Mouse (Mus musculus): ENCODE results near the gene Tbl1xr1. TPM values are rescaled to one million over a fixed set of nuclear protein-coding genes. Genes with fewer than 3 reads are reported as not detected.

Gene Tbl1xr1
- polyA plus RNA-seq, 1 experiment from 2014 or later: 23.7 TPM

DNA sequence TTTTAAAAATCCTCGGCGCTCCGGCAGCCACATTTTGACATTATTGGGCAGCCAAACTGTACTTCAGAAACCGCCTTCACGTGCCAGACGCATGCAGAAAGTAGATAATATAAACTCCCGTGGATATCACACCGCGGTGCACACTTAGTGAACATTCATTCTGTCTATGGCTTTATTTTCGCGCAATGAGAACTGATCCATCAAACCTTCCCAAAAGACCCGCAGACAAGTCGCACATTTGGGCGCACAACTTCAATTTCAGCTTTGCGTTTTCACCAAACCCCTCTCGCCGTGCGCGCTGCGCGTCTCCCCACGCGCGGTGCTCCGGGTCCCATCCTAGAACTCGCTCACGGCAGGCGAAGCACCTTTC, 950 bp upstream of the Tbl1xr1 start:
- H3K27me3 ChIP-seq: no peaks in the 10 kb centered on the region
- H3K4me2 ChIP-seq: peak overlapping the region; percentile 69
- peak overlapping the region; percentile 88 for H3K9ac ChIP-seq
- peaks cover 4% of the 10 kb centered on the region; the same call in 1 of the 2 replicates for H3K36me3 ChIP-seq
- peak overlapping the region; percentile 89 for H3K4me3 ChIP-seq
- WGBS: under 1% methylated on average over 28 of the region's 28 CpGs
- H3K27ac ChIP-seq: peak overlapping the region; percentile 97
- H3K9me3 ChIP-seq: no peaks in the 10 kb centered on the region
- H3K4me1 ChIP-seq: peaks cover 29% of the 10 kb centered on the region
- no peak for ATAC-seq (ENCODE audit: insufficient number of reproducible peaks, insufficient read depth, low FRiP score, low TSS enrichment, low read depth)

DNA sequence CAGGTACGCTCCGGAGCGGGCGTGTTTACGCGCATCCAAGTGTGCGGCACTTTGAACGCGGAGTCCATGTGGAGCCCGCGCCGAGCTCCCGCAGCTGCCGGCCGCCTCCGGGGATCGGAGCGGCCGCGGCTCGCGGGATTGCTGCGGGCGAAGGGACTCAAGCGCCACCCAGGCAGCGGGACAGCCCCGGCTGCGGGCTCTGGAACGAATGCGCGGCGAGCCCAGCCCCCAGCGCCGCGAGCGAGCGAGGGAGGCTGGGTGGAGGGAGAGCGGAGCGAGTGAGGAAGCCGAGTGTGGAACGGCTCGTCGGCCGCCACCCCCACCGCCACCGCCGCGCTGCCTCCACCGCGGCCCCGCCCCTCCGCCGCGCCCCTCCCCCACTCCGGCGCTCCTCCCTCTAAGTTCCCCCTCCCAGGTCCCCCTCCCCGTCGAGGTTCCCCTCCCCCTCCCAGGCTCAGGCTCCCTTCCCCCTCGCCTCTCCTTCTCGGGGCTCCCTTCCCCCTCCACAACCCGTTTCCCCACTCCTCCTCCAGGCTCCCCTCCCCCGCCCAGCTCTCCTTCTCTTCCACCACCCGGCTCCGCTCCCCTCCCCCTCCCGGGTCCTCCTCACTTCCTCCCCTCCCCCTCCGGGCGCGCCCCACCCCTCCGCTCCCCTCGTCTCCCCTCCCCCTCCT, 428 bp upstream of the Tbl1xr1 start:
- peaks cover 4% of the 10 kb centered on the region; the same call in 1 of the 2 replicates for H3K36me3 ChIP-seq
- under 1% methylated on average over 49 of the region's 70 CpGs for WGBS
- peaks cover 31% of the 10 kb centered on the region for H3K4me1 ChIP-seq
- H3K9me3 ChIP-seq: no peaks in the 10 kb centered on the region
- H3K4me2 ChIP-seq: peak overlapping the region; percentile 69
- no peaks in the 10 kb centered on the region for H3K27me3 ChIP-seq
- H3K9ac ChIP-seq: peak overlapping the region; percentile 88
- peak overlapping the region; percentile 97 for H3K27ac ChIP-seq
- peak; percentile 86 for ATAC-seq (ENCODE audit: insufficient number of reproducible peaks, insufficient read depth, low FRiP score, low TSS enrichment, low read depth)
- H3K4me3 ChIP-seq: peak overlapping the region; percentile 89

DNA sequence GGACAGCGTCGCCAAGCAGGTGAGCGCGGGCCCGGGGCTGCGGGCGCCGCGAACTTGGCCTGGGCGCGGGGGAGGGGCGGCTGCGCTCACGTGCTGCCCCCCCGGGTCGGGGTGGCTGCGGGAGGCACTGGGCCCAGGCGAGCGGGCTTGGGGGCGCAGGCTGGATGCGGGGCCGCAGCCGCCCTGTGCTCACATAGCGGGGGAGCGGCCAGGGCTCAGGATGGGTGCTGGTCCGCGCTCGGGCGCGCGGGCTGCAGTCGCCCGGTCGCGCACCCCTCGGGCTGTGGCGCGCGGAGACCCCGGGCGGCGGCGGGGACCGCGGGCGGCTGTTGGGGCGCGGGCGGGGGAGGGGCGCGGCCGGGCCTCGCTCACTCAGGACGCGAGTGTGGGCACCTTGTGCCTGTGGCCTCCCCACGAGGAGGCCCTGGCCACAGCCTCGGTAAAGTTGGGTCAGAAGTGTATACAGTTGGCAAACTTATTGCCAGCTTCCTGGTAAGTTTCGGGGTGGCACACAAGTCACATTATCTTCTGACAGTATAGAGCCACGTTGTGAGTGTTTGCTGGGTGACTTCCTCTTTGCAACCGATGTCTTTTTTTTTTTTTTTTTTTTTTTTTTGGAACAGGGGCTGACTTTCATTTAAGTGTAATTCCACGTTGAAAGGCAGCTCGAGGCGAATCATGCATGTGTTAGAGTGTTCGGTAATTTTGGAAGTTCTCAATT, 644 bp downstream of the Tbl1xr1 start:
- peak; percentile 78 for ATAC-seq (ENCODE audit: insufficient number of reproducible peaks, insufficient read depth, low FRiP score, low TSS enrichment, low read depth)
- peak overlapping the region; percentile 69 for H3K4me2 ChIP-seq
- under 1% methylated on average over 55 of the region's 64 CpGs for WGBS

DNA sequence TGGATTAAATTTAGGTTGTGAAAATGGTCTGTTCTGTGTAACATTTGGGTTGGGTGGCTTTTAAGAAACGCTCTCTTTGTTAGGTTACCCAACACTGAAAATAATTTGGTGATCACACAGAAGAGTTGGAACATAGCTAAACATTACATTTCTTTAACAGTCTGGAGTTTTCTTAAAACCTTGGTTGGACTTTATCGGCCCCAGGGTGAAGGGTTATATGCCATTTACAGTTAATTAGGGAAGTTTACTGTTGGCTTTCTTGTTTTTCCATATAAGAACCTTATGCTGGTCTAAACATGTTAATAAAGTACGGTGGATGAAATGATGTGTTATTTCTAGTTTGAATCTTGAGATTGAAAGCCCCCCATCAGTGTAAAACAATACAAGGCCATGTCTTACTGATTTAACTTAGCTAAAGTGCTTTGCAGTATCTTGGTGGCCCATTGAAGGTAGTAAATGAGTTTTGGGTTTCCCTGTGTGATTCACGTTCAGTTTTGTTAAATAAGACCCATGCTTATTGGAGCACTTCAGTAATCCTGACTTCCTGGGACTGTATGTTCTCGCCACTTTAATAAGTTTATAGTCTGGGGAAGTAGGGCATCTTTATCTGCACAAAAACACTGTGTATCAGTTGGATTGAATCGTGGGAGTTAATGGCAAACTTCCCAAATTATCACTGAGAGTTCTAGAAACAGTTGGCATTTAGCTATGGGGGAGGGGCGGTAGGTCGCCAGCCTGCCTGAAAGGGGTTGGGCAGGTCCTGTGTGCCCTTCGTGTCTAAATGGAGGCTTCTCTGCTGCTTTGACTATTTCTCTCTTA, 1.4 kb downstream of the Tbl1xr1 start:
- no peaks in the 10 kb centered on the region for H3K9me3 ChIP-seq
- no peaks in the 10 kb centered on the region for H3K27me3 ChIP-seq
- ATAC-seq (ENCODE audit: insufficient number of reproducible peaks, insufficient read depth, low FRiP score, low TSS enrichment, low read depth): no peak
- 1% methylated on average over 9 of the region's 9 CpGs for WGBS
- H3K4me1 ChIP-seq: peaks cover 45% of the 10 kb centered on the region
- H3K4me2 ChIP-seq: peak overlapping the region; percentile 69
- H3K9ac ChIP-seq: peak overlapping the region; percentile 98
- H3K27ac ChIP-seq: peak overlapping the region; percentile 97
- H3K4me3 ChIP-seq: peak overlapping the region; percentile 89
- H3K36me3 ChIP-seq: peaks cover 4% of the 10 kb centered on the region; the same call in 1 of the 2 replicates

More for the DNA sequence above, 644 bp downstream of the Tbl1xr1 start:
- Histone ChIP-seq H3K36me3 (peaks cover 4% of the 10 kb centered on the region; the same call in 1 of the 2 replicates), H3K4me3 (peak overlapping the region; percentile 89), H3K9me3 (no peaks in the 10 kb centered on the region), H3K9ac (peak overlapping the region; percentile 98), H3K4me1 (peaks cover 41% of the 10 kb centered on the region), H3K27ac (peak overlapping the region; percentile 97), H3K27me3 (no peaks in the 10 kb centered on the region)

DNA sequence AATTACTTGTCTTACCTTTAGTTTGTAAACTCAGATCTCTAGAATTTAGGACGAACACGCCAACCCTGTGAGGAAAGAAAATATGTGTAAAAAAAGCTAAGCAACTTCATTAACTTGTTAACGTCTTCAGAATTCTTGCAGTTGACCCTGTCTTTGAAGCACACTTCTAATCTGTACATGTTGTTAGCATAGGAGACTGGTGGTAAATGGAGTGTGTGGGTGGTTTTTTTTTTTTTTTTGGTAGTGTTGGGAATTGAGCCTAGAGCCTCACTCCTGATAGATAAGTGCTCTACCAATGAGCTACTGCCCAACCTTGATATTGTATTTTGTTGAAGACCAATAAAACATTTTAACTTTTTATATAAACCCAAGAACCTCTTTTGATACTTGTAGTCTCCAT, 2.1 kb downstream of the Tbl1xr1 start:
- 46% methylated on average over 3 of the region's 3 CpGs for WGBS
- H3K9ac ChIP-seq: peak overlapping the region; percentile 98
- peaks cover 4% of the 10 kb centered on the region; the same call in 1 of the 2 replicates for H3K36me3 ChIP-seq
- no peak overlapping the region for H3K27ac ChIP-seq
- peaks cover 49% of the 10 kb centered on the region for H3K4me1 ChIP-seq
- H3K27me3 ChIP-seq: no peaks in the 10 kb centered on the region
- H3K9me3 ChIP-seq: no peaks in the 10 kb centered on the region
- peak overlapping the region; percentile 89 for H3K4me3 ChIP-seq
- ATAC-seq (ENCODE audit: insufficient number of reproducible peaks, insufficient read depth, low FRiP score, low TSS enrichment, low read depth): no peak
- H3K4me2 ChIP-seq: peak overlapping the region; percentile 69

DNA sequence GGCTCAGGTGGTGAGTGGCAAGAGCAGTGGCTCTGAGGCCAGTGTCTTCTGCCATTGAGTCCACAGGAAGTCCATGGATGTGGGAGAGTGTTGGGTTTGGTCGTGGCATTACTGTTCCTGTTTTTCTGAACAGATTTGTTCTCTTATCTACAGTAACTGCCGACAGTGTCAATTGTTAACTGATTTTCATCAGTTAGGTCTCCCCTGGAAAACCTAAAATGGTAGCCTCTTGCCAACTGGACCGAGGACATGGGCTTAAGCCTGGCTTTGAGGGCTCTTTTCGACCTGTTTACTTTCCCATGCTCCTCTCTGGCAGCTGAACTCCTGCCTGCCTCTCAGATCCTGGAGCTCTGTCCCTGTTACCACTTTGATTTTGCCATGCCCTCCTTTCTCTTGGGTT, 5.4 kb downstream of the Tbl1xr1 start:
- Histone ChIP-seq H3K27ac (no peak overlapping the region), H3K4me1 (peaks cover 47% of the 10 kb centered on the region), H3K27me3 (no peaks in the 10 kb centered on the region), H3K4me2 (no peak overlapping the region), H3K4me3 (no peak overlapping the region), H3K36me3 (peaks cover 4% of the 10 kb centered on the region; the same call in 1 of the 2 replicates), H3K9me3 (no peaks in the 10 kb centered on the region), H3K9ac (no peak overlapping the region)
- WGBS: 86% methylated on average over 4 of the region's 4 CpGs
- no peak for ATAC-seq (ENCODE audit: insufficient number of reproducible peaks, insufficient read depth, low FRiP score, low TSS enrichment, low read depth)

DNA sequence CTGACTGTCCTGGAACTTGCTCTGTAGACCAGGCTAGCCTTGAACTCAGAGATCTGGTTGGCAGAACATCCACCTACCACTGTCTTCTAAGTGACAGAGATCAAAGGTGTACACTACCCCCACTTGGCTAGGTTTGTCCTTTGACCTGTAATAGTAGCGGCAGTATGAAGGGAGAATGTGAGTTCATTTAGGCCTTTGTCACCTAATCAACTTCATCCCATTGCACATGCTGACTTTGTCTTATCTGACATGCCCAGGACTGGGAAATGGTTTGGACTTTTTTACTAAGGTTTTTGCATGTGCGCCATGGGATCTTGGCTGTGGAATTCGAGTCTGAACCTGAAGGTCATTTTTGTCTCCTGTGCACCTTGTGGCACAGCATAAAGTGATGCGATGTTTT, 6.4 kb downstream of the Tbl1xr1 start:
- H3K27me3 ChIP-seq: no peaks in the 10 kb centered on the region

DNA sequence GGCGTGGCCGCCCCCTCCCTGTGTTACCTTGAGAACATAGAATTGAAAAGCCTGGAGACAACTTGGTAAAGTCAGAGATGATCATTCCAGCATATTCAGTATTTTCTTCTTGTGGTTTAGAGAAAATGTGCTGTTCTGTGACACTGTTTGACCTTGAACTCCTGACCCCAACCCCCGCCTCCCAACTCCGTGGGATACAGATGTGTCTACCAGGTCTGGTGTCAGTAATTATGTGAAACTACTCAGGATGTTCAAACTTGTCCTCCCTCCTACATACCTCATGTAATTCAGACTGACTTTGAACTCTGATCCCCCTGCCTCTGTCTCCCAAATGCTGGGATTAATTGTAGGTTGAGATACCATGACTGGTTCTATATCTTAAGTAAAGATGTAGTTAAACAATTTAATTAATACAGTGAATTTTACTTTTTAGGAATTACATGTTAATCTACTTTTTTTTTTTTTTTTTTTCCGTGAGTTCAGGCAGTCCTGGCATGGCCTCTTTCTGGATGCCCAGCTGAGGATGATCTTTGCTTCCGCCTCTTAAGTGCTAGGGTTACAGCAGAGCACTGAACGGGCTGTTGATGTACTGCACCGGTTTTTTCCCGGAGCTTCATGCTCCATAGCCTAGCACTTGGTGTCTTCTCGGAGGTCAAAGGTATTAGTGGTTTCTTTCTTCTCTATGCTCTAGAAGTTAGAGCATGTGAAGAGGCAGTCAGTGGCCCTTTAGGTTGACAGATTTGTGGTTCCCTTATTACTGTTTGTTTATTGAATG, 8.0 kb downstream of the Tbl1xr1 start:
- H3K27ac ChIP-seq: no peak overlapping the region
- no peak overlapping the region for H3K9ac ChIP-seq
- no peak overlapping the region for H3K4me3 ChIP-seq
- 67% methylated on average over 10 of the region's 10 CpGs for WGBS
- no peak overlapping the region for H3K4me2 ChIP-seq
- ATAC-seq (ENCODE audit: insufficient number of reproducible peaks, insufficient read depth, low FRiP score, low TSS enrichment, low read depth): no peak
- H3K36me3 ChIP-seq: peaks cover 1% of the 10 kb centered on the region; the same call in 1 of the 2 replicates
- no peaks in the 10 kb centered on the region for H3K27me3 ChIP-seq
- H3K9me3 ChIP-seq: no peaks in the 10 kb centered on the region
- H3K4me1 ChIP-seq: peaks cover 33% of the 10 kb centered on the region

More for the DNA sequence above, 6.4 kb downstream of the Tbl1xr1 start:
- no peak overlapping the region for H3K9ac ChIP-seq
- peaks cover 47% of the 10 kb centered on the region for H3K4me1 ChIP-seq
- 91% methylated on average over 4 of the region's 4 CpGs for WGBS
- no peaks in the 10 kb centered on the region for H3K9me3 ChIP-seq
- no peak overlapping the region for H3K4me2 ChIP-seq
- H3K36me3 ChIP-seq: peaks cover 4% of the 10 kb centered on the region; the same call in 1 of the 2 replicates
- H3K27ac ChIP-seq: no peak overlapping the region
- H3K4me3 ChIP-seq: no peak overlapping the region
- no peak for ATAC-seq (ENCODE audit: insufficient number of reproducible peaks, insufficient read depth, low FRiP score, low TSS enrichment, low read depth)

DNA sequence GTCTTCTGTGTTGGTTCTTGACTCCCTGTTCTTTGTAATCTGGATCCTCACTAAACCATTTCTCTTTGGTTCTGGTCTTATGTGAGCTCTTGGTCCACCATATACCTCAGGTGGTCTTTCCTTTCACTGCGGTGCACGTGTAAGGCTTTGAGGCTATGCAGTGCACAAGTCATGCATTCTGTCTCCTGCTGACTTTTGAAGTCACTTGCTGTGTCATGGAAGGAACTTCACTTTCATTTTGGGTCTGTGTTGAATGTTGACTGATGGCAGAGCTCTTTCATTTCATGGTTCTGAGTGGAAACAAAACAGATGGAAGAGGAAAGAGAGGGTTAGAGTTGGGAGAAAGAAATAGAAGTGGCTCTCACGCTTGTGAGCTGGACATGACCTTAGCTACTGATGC, 13.4 kb downstream of the Tbl1xr1 start:
- no peaks in the 10 kb centered on the region for H3K27me3 ChIP-seq
- no peak for ATAC-seq (ENCODE audit: insufficient number of reproducible peaks, insufficient read depth, low FRiP score, low TSS enrichment, low read depth)
- no peaks in the 10 kb centered on the region for H3K36me3 ChIP-seq
- 64% methylated on average over 3 of the region's 3 CpGs for WGBS
- no peak overlapping the region for H3K4me2 ChIP-seq
- peaks cover 23% of the 10 kb centered on the region for H3K4me1 ChIP-seq
- H3K4me3 ChIP-seq: no peak overlapping the region
- no peak overlapping the region for H3K9ac ChIP-seq
- no peak overlapping the region for H3K27ac ChIP-seq
- H3K9me3 ChIP-seq: no peaks in the 10 kb centered on the region

DNA sequence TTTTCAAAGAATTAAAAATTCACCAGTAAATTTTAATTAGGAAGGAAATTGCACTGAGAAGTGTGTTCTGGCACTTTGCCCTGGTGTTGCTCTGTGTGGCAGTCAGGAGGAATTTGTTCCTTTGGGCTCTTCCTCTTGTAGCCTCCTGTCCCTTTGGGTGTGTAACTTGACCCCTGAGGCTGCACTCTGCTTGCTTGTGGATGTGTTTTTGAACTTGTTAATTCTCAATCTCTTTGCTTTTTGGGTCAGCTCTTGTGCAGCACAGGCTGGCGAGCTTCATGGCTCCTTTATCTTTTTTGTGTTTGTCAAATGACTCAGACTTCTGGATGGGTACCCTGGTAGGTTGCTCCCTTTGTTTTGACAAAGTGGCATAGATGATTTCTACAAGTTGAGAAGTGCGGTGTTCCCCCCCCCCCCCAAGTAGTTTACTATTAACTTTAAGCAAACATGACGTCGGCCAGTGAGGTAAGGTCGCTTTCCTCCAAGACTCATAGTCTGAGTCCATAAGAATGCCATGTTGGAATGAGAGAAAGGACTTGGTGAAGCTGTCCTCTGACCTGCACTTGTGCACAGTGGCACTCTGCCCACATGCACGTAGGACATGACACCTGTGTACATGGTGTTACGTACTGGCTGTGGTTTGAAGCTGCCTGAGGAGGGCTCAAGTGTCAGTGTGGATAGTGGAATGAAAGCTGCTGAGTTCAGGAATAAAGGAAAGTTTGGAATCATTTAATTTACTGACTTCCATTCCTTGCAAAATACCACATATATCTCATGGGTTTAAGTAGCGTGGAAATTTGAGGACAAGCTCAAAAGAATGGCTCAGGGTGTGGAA, 14.2 kb downstream of the Tbl1xr1 start:
- no peaks in the 10 kb centered on the region for H3K36me3 ChIP-seq
- no peak overlapping the region for H3K9ac ChIP-seq
- H3K4me2 ChIP-seq: no peak overlapping the region
- ATAC-seq (ENCODE audit: insufficient number of reproducible peaks, insufficient read depth, low FRiP score, low TSS enrichment, low read depth): no peak
- H3K27me3 ChIP-seq: no peaks in the 10 kb centered on the region
- H3K9me3 ChIP-seq: no peaks in the 10 kb centered on the region
- no peak overlapping the region for H3K4me3 ChIP-seq
- no peak overlapping the region for H3K27ac ChIP-seq
- peaks cover 23% of the 10 kb centered on the region for H3K4me1 ChIP-seq
- WGBS: 56% methylated on average over 8 of the region's 8 CpGs

Data from embryonic facial prominence, embryonic 13.5 days (tissue).